Mouse (Mus musculus) brain, embryonic 14.5 days (tissue): Measurements from ENCODE around the gene Rap1gap2. TPM values are rescaled to one million over a fixed set of nuclear protein-coding genes. Genes with fewer than 3 reads are reported as not detected.

Experiments
- DNase-seq: peaks from one replicate; pipeline ENCODE4 v3.0.0-alpha.2; 2011; ENCODE audit warnings: low read depth
- CTCF ChIP-seq: fragments of 200-500 bp; IDR thresholded peaks from 2 replicates; pipeline ENCODE4 v1.5.1; 2012; ENCODE audit warnings: inconsistent platforms, mild to moderate bottlenecking, moderate library complexity, borderline replicate concordance; ENCODE audit not compliant: insufficient read depth, insufficient read length; ENCODE audit errors: extremely low read depth
- POLR2A ChIP-seq: fragments of 200-500 bp; IDR thresholded peaks from 2 replicates; pipeline ENCODE4 v1.6.1; 2012; ENCODE audit warnings: mild to moderate bottlenecking, inconsistent platforms, borderline replicate concordance; ENCODE audit not compliant: poor library complexity, insufficient read depth, insufficient read length, severe bottlenecking; ENCODE audit errors: extremely low read depth
- polyA plus RNA-seq: library from polyadenylated mRNA; depleted of rRNA; stranded (reverse); fragments of >200 nt; gene quantifications from 2 replicates; pipeline ENCODE4 v1.2.3, GENCODE M21; 2012

Gene Rap1gap2
- polyA plus RNA-seq, 1 experiment = 21.4 TPM

GRCm38 (mm10) chr11:74525605-74526004 is 85.1 kb downstream of the Rap1gap2 start:
- TF ChIP-seq CTCF (no peak), POLR2A (no peak)
- DNase-seq = no peak

DNA sequence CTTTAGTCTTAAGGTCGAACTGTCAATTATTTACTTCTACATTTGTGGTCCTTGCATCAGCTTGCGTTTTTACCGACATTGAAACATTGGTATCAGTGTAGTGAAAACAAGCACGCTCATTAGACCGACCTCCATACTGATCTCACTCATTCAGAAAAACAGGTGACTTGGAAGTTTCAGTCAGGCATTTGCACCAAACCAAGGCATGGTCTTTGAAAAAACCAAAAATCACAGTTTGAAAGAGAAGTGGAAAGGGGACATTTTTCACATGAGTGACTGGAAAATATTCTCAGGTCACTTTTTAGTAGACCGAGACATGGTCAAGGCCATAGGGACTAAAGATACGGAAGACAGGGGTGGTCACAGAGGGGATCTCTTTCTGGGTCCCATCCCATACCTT is 85.5 kb downstream of the Rap1gap2 start:
- DNase-seq = no peak
- TF ChIP-seq CTCF = no peak
- TF ChIP-seq POLR2A = no peak

DNA sequence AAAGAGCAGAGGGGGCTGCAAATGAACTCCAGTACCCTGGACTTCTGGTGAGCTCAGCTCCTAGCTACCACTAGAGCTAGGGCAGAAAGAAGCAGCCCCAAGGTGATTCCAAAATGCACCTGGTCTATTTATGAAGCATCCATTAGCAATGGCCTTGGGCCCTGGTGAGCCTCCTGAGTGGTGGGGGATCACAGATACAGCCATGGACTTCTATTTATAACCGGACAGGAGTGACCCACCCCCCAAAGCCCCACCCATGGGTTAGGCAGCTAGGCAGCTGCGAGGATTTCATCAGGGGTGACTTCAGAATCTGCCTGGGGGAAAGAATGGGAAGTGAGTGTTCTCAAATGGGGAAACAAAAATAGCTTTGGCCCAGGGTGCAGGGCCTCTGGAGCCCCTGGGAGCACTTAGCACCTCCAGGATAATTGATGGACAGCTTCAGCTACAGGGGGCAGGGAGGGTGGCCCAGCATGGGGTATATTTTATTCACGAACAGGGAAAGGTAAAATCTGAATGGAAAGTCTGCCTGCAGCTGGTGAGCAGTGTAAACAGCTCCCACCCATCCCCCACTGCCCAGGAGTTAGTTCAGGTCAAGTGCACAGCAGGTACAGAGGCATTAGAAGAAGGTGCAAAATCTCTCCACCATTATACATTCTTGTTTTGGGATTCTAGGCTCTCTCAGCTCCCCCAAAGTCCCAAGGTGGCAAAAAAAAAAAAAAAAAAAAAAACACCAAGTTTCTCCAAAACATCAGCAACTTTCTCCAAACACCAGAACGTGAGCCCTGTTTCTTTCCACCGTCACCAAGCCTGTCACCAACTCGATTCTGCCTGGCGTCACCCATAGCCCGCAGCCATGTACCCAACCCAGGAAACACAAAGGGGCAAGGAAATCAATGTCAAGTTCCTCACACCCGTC is 86.4 kb downstream of the Rap1gap2 start:
- TF ChIP-seq CTCF (no peak), POLR2A (no peak)
- DNase-seq = no peak

DNA sequence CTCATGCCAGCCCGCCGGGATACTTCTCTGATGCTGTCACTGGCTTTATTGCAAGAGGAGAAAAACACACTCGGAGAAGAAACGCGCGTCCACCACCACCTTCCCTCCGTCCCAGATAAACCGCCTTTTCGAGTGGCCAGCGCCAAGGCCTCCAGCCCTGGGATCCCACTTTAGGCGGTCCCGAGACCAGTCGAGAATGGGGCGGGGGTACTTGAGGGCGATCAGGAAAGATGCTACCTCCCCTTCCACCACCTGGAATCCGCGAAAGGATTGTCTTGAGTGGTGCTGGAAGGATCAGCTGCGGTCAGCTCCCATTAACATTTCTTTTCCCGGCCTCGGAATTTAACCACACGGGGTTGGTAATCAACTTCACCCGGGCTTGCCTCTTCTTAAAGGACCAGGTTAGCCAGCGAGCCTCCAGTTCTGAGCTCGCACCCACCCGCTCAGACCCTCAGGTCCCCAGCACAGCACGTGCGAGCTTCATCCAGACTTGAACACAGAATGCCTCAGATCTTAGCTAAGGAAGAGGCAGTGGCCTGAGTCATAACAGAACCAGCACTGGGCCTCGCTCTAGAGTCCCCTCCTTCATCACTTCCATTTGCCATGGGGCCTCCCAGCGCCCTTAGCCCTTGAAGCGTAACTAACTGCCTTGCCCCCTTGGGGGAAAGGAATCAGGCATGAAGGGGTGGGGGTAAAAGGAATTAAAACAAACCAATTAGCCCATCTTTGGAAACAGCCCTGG is 87.3 kb downstream of the Rap1gap2 start:
- DNase-seq = no peak
- TF ChIP-seq POLR2A (no peak), CTCF (no peak)

DNA sequence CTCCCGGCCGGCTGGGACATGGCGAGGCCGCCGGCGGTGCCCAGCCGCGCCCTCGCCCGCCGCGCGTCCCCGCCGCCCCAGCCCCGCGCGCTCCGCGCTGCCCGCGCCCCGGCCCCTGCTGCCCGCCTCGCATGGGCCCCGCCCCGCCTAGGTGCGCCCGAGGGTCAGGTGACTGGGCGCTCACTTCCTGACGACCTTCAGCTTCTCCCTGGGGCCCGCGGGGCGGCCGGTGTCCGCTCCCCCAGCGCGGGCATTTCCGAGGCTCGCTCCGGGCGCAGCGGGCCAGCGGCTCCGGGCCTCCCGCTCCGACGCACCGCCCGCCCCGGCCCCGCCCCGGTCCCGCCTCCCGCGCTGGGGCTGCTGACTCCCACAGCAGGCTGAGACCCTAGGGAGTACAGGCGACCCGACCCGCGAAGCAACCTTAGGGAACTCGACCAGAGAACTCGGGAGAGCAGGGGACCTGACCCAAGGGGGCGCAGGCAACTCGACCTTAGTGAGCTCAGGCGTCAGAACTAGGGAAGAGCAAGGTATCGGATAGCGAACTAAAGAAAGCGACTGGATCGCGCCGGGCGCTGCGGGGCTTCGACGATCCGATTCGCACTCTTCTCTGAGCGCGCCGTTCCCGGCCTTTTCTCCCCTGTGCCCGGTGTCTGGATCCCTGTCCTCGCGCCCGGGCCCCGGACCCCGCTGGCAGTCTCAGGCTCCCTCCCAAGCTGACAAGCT is 88.1 kb downstream of the Rap1gap2 start:
- TF ChIP-seq CTCF (no peak), POLR2A (0 out of 2 replicates have a peak, but pooled peaks have one; percentile 10)
- peak; percentile 60 for DNase-seq

DNA sequence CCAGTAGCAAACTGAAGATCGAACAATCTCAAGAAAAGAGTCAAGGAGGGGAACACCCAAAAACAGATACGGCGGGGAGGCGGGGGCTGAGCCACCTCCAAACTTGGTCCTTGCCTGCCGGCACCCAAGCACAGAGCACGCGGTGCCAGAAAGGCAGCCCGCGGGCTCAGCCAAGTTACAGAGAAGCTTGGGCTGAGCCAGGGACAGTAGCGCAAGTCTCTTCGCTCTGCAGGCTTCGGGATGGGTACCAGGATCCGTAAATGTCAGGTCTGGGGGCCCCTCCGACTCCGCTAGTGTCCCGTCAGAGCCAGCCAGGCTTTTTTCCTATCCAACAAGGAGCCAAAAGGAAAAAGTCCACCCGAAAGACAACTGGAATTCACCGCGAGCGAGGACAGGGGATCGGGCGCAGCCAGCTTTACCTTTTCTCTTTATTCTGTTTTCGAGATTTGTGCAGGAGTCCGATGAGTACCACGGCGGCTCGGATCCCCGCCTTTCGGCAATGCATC is 88.7 kb downstream of the Rap1gap2 start:
- DNase-seq = peak; percentile 52
- no peak for TF ChIP-seq CTCF
- no peak for TF ChIP-seq POLR2A

DNA sequence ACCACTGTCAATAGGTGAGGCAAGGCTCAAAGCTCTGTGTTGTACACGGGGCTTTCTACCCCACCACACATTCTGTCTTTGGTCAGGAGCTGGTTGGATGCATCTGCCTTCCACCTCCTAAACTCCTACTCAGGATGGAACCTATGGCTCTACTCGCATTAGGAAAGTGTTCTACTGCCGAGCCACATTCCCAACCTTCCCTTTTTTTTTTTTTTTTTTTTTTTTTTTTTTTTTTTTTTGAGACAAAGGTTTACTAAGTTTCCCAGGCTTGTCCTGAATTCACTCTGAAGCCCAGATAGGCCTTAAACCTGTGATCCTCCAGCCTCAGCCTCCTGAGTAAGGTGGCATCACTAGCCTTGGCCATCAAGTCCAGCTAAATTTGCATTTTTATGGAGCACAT is 90.5 kb downstream of the Rap1gap2 start:
- no peak for TF ChIP-seq POLR2A
- no peak for TF ChIP-seq CTCF
- no peak for DNase-seq

DNA sequence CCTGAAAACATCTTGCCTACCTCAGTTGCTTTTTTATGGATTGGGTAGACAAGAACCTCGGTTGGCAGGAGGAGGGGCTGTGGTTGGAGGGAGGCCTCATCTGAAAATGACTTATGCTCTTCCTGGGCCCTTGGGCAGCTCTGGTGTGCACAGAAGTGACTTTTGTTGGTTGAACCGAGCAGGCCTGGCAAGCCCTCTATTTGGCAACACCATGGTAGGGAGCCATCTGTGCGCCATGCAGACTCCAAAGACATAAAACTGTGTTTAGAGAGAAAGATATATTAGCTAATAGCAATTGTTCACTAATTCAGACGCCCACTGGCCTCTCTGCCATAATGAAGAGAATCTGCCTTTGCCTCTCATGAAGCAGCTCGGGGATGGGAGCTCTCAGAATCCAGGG is 94.6 kb downstream of the Rap1gap2 start:
- no peak for DNase-seq
- no peak for TF ChIP-seq CTCF
- no peak for TF ChIP-seq POLR2A

- DNase-seq = no peak
- TF ChIP-seq POLR2A = no peak
- no peak for TF ChIP-seq CTCF
Measured at GRCm38 (mm10) chr11:74515046-74515445, 95.7 kb downstream of the Rap1gap2 start.

DNA sequence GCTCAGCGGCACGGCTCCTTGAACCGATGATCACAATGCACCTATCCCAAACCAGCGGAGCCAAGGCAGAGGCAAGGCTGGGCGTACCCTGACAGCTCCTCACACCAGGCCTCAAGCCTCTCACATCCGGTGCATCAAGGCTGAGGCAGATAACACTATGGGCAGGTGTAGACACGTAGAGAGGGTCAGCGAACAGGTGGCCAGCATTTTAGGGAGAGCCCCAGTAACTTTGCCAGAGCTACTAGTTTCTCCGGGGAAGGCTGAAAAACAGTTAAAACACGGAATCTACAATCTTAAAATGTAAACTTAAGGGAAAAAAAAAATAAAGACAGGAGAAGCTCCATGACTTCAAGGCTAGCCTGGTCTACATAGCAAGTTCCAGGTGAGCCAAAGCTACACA is 98.1 kb downstream of the Rap1gap2 start:
- no peak for DNase-seq
- TF ChIP-seq CTCF (no peak), POLR2A (no peak)

DNA sequence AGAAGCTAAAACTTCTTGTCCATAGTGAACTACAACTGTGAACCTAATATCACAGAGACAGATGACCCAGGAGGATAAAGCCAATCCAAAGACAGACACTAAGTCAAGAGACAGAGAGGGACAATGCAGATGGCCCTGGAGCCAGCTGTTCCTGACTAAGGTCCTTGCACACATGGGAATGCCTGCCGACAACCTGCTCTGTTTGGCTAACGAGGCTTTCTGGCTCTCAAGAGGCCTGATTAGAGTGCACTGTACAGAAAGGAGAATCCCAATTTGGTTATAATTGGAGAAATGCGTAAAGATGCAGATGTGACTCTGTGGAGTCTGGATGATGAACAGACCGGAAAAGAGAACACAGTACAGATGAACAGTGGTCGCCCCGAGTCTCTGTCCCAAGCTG is 104.4 kb downstream of the Rap1gap2 start:
- no peak for TF ChIP-seq CTCF
- no peak for TF ChIP-seq POLR2A
- peak; percentile 53 for DNase-seq
